Mouse (Mus musculus) liver, embryonic 13.5 days (tissue): ENCODE data around the gene Olfr628. TPM values are rescaled to one million over a fixed set of nuclear protein-coding genes. Genes with fewer than 3 reads are reported as not detected.
"Not testable (repeated sequence)": the region's sequence is repeated elsewhere in the genome, so short reads cannot be mapped to it uniquely, and the experiment has no call there.

Source experiments
- ATAC-seq: fragments of 200-750 bp; cut with Nextera tagmentation; 2 replicates; pipeline ENCODE4 v1.8.0; 2017; ENCODE audit warnings: low read depth, mild to moderate bottlenecking, moderate number of reproducible peaks, moderate library complexity
- DNase-seq: peaks from one replicate; pipeline ENCODE4 v3.0.0; 2022
- H3K27ac ChIP-seq: fragments of 300-500 bp; sonication (generic); 2 replicates; pipeline ENCODE4 v1.5.1; 2015; ENCODE audit warnings: moderate library complexity, mild to moderate bottlenecking, inconsistent platforms
- H3K27me3 ChIP-seq: fragments of 300-500 bp; sonication (generic); 2 replicates; pipeline ENCODE4 v1.6.1; 2015; ENCODE audit warnings: mild to moderate bottlenecking, inconsistent platforms
- H3K36me3 ChIP-seq: fragments of 300-500 bp; sonication (generic); 2 replicates; pipeline ENCODE4 v1.6.1; 2015; ENCODE audit warnings: mild to moderate bottlenecking, inconsistent platforms
- H3K4me1 ChIP-seq: fragments of 300-500 bp; sonication (generic); replicated peaks from 2 replicates; pipeline ENCODE4 v1.6.1; 2015; ENCODE audit warnings: inconsistent platforms
- H3K4me2 ChIP-seq: fragments of 300-500 bp; sonication (generic); 2 replicates; pipeline ENCODE4 v1.6.1; 2015; ENCODE audit warnings: inconsistent platforms, mild to moderate bottlenecking, moderate library complexity
- H3K4me3 ChIP-seq: fragments of 300-500 bp; sonication (generic); replicated peaks from 2 replicates; pipeline ENCODE4 v1.5.1; 2015; ENCODE audit warnings: mild to moderate bottlenecking, inconsistent platforms
- H3K9ac ChIP-seq: fragments of 300-500 bp; sonication (generic); 2 replicates; pipeline ENCODE4 v1.6.1; 2015; ENCODE audit warnings: mild to moderate bottlenecking, inconsistent platforms
- H3K9me3 ChIP-seq: fragments of 300-500 bp; sonication (generic); replicated peaks from 2 replicates; pipeline ENCODE4 v1.6.1; 2016; ENCODE audit warnings: inconsistent platforms
- WGBS: fragments of 180-500 bp; shearing (Covaris S2); methylation state at CpG from one replicate; pipeline ENCODE4 v1.1.7; 2015; ENCODE audit not compliant: insufficient replicate concordance; 5-methylcytosine and 5-hydroxymethylcytosine counted together
- polyA plus RNA-seq: library from polyadenylated mRNA; unstranded; fragments of >200 nt; fragmentation: Nextera tagmentation; extraction: Ambion mirVana; gene quantifications from 2 replicates; pipeline ENCODE4 v1.2.1, GENCODE M21; 2015

Gene Olfr628
- polyA plus RNA-seq, result not detected in 2 replicates

GRCm38 (mm10) chr7:103730074-103730473, at the start of gene Olfr628:
Gene Olfr628, plus strand, starts transcription at chr7:103730374.
- DNase-seq (no peak), ATAC-seq (no peak)
- Histone ChIP-seq H3K4me2 (no peak within 1 kb of the TSS), H3K9me3 (no peaks in the 10 kb centered on the region), H3K27me3 (no peaks in the 10 kb centered on the region), H3K4me1 (no peaks in the 10 kb centered on the region), H3K36me3 (no peaks in the 10 kb centered on the region), H3K27ac (no peak within 1 kb of the TSS), H3K4me3 (no peak within 1 kb of the TSS), H3K9ac (no peak within 1 kb of the TSS)
- 62% methylated on average over 1 of the region's 1 CpGs for WGBS

- no peaks in the 10 kb centered on the region for H3K9me3 ChIP-seq
- no peak within 1 kb of the TSS for H3K9ac ChIP-seq
- no peak within 1 kb of the TSS for H3K4me3 ChIP-seq
- no peak for DNase-seq
- no peak within 1 kb of the TSS for H3K27ac ChIP-seq
- H3K4me2 ChIP-seq, result no peak within 1 kb of the TSS
- H3K4me1 ChIP-seq, result no peaks in the 10 kb centered on the region
- ATAC-seq, result no peak
- no peaks in the 10 kb centered on the region for H3K36me3 ChIP-seq
- H3K27me3 ChIP-seq, result no peaks in the 10 kb centered on the region
Measured at GRCm38 (mm10) chr7:103682420-103682819, 47.8 kb upstream of the Olfr628 start, which contains the start of gene Olfr625-ps1. Gene Olfr625-ps1, plus strand, starts transcription at chr7:103682720.

GRCm38 (mm10) chr7:103699469-103699868, 30.7 kb upstream of the Olfr628 start:
- ATAC-seq (no peak), DNase-seq (no peak)
- no peak overlapping the region for H3K4me2 ChIP-seq
- no peak overlapping the region for H3K27ac ChIP-seq
- no peak overlapping the region for H3K9ac ChIP-seq
- no peaks in the 10 kb centered on the region for H3K4me1 ChIP-seq
- no peaks in the 10 kb centered on the region for H3K36me3 ChIP-seq
- H3K27me3 ChIP-seq, result no peaks in the 10 kb centered on the region
- WGBS, result 78% methylated on average over 4 of the region's 4 CpGs
- no peak overlapping the region for H3K4me3 ChIP-seq
- no peaks in the 10 kb centered on the region for H3K9me3 ChIP-seq

GRCm38 (mm10) chr7:103712024-103712423, 18.1 kb upstream of the Olfr628 start:
- DNase-seq (no peak), ATAC-seq (peak; percentile 54; the same call in 1 of the 2 replicates)
- Histone ChIP-seq H3K36me3 (no peaks in the 10 kb centered on the region), H3K4me2 (no peak overlapping the region), H3K4me1 (no peaks in the 10 kb centered on the region), H3K27me3 (no peaks in the 10 kb centered on the region), H3K4me3 (no peak overlapping the region), H3K9ac (no peak overlapping the region), H3K9me3 (no peaks in the 10 kb centered on the region), H3K27ac (no peak overlapping the region)
- WGBS, result 22% methylated on average over 2 of the region's 2 CpGs

- no peak for ATAC-seq
- H3K4me3 ChIP-seq, result no peak within 1 kb of the TSS
- no peaks in the 10 kb centered on the region for H3K4me1 ChIP-seq
- no peak within 1 kb of the TSS for H3K27ac ChIP-seq
- H3K27me3 ChIP-seq, result no peaks in the 10 kb centered on the region
- H3K9me3 ChIP-seq, result no peaks in the 10 kb centered on the region
- no peak within 1 kb of the TSS for H3K4me2 ChIP-seq
- H3K36me3 ChIP-seq, result no peaks in the 10 kb centered on the region
- no peak for DNase-seq
- H3K9ac ChIP-seq, result no peak within 1 kb of the TSS
Measured at GRCm38 (mm10) chr7:103714371-103714770, 15.8 kb upstream of the Olfr628 start, which contains the start of gene Olfr243. Gene Olfr243, plus strand, starts transcription at chr7:103714671.

- not testable (repeated sequence) for ATAC-seq, H3K9ac ChIP-seq
- WGBS, result 82% methylated on average over 1 of the region's 1 CpGs
Measured at GRCm38 (mm10) chr7:103716398-103716797, 13.8 kb upstream of the Olfr628 start.

GRCm38 (mm10) chr7:103744843-103745242, 14.7 kb downstream of the Olfr628 start, which contains the start of gene Olfr629:
Gene Olfr629, minus strand, starts transcription at chr7:103744943.
- H3K27ac ChIP-seq, result no peak within 1 kb of the TSS
- no peak for ATAC-seq
- 58% methylated on average over 2 of the region's 2 CpGs for WGBS

More at GRCm38 (mm10) chr7:103716398-103716797, 13.8 kb upstream of the Olfr628 start:
- H3K27ac ChIP-seq, H3K4me2 ChIP-seq, H3K9me3 ChIP-seq, H3K4me3 ChIP-seq, H3K36me3 ChIP-seq, H3K4me1 ChIP-seq, H3K27me3 ChIP-seq, DNase-seq: not testable (repeated sequence)

GRCm38 (mm10) chr7:103757233-103757632, 27.1 kb downstream of the Olfr628 start, which contains the start of gene Olfr630:
Gene Olfr630, minus strand, starts transcription at chr7:103757333.
- no peak within 1 kb of the TSS for H3K9ac ChIP-seq
- H3K4me2 ChIP-seq, result no peak within 1 kb of the TSS
- 34% methylated on average over 2 of the region's 2 CpGs for WGBS
- H3K4me3 ChIP-seq, result no peak within 1 kb of the TSS
- H3K9me3 ChIP-seq, result no peaks in the 10 kb centered on the region
- no peaks in the 10 kb centered on the region for H3K4me1 ChIP-seq
- no peaks in the 10 kb centered on the region for H3K27me3 ChIP-seq
- no peaks in the 10 kb centered on the region for H3K36me3 ChIP-seq
- no peak within 1 kb of the TSS for H3K27ac ChIP-seq
- ATAC-seq, result no peak
- no peak for DNase-seq

More at GRCm38 (mm10) chr7:103744843-103745242, 14.7 kb downstream of the Olfr628 start, which contains the start of gene Olfr629:
- Histone ChIP-seq H3K9ac (no peak within 1 kb of the TSS), H3K27me3 (no peaks in the 10 kb centered on the region), H3K9me3 (no peaks in the 10 kb centered on the region), H3K36me3 (no peaks in the 10 kb centered on the region), H3K4me2 (no peak within 1 kb of the TSS), H3K4me1 (no peaks in the 10 kb centered on the region), H3K4me3 (no peak within 1 kb of the TSS)
- no peak for DNase-seq

- H3K4me1 ChIP-seq, H3K9ac ChIP-seq, H3K36me3 ChIP-seq, H3K27me3 ChIP-seq, DNase-seq, ATAC-seq, H3K4me3 ChIP-seq, H3K27ac ChIP-seq, H3K4me2 ChIP-seq, H3K9me3 ChIP-seq: not testable (repeated sequence)
- 42% methylated on average over 6 of the region's 6 CpGs for WGBS
Measured at GRCm38 (mm10) chr7:103762212-103762611, 32.0 kb downstream of the Olfr628 start.

- not testable (repeated sequence) for H3K4me3 ChIP-seq
- peak; percentile 92 for ATAC-seq
Measured at GRCm38 (mm10) chr7:103767687-103768086, 37.5 kb downstream of the Olfr628 start.

GRCm38 (mm10) chr7:103771494-103771893, 41.3 kb downstream of the Olfr628 start, which contains the start of gene Olfr69:
Gene Olfr69, minus strand, starts transcription at chr7:103771594.
- Histone ChIP-seq H3K9ac (no peak within 1 kb of the TSS), H3K9me3 (no peaks in the 10 kb centered on the region)

More at GRCm38 (mm10) chr7:103767687-103768086, 37.5 kb downstream of the Olfr628 start:
- not testable (repeated sequence) for H3K9ac ChIP-seq, H3K4me2 ChIP-seq, H3K4me1 ChIP-seq, H3K9me3 ChIP-seq, H3K27me3 ChIP-seq, H3K27ac ChIP-seq, DNase-seq, H3K36me3 ChIP-seq
- 29% methylated on average over 6 of the region's 6 CpGs for WGBS

GRCm38 (mm10) chr7:103777652-103778051, 47.5 kb downstream of the Olfr628 start:
- H3K4me3 ChIP-seq, H3K9me3 ChIP-seq, H3K27me3 ChIP-seq, H3K27ac ChIP-seq, H3K9ac ChIP-seq, H3K4me1 ChIP-seq, DNase-seq, H3K36me3 ChIP-seq: not testable (repeated sequence)
- peak; percentile 96 for ATAC-seq
- WGBS, result 33% methylated on average over 4 of the region's 4 CpGs
- 0 out of 2 replicates have a peak overlapping the region, but pooled peaks have one; percentile 17 for H3K4me2 ChIP-seq

More at GRCm38 (mm10) chr7:103771494-103771893, 41.3 kb downstream of the Olfr628 start, which contains the start of gene Olfr69:
- Histone ChIP-seq H3K27me3 (no peaks in the 10 kb centered on the region), H3K4me3 (no peak within 1 kb of the TSS), H3K4me2 (no peak within 1 kb of the TSS), H3K36me3 (no peaks in the 10 kb centered on the region), H3K27ac (no peak within 1 kb of the TSS), H3K4me1 (no peaks in the 10 kb centered on the region; the same call in 1 of the 2 replicates)
- no peak for ATAC-seq
- DNase-seq, result no peak
- 64% methylated on average over 2 of the region's 2 CpGs for WGBS
